Mouse (Mus musculus): ENCODE data around the gene Fam171b. TPM values are rescaled to one million over a fixed set of nuclear protein-coding genes. Genes with fewer than 3 reads are reported as not detected.

Gene Fam171b
- 98.6 and 116 TPM in 2 replicates for total RNA-seq (2014; rRNA removed)
- 91.8 and 97.9 TPM in 2 replicates for polyA plus RNA-seq (2015; fragmentation: Nextera tagmentation; extraction: Ambion mirVana)

- 0 out of 2 replicates have a peak, but pooled peaks cover 5% of the 10 kb centered on the region for H3K4me1 ChIP-seq (ENCODE audit: insufficient read depth, low read length)
- ATAC-seq (ENCODE audit: low FRiP score) (peak; percentile 94), DNase-seq (ENCODE audit: low spot score) (peak; percentile 84)
- no peaks in the 10 kb centered on the region for H3K9me3 ChIP-seq (ENCODE audit: low read length)
- WGBS: under 1% methylated on average over 52 of the region's 63 CpGs
- peak within 1 kb of the TSS; percentile 99 for H3K27ac ChIP-seq (ENCODE audit: low read depth, low read length)
- peak within 1 kb of the TSS; percentile 69 for H3K4me2 ChIP-seq (ENCODE audit: low read depth, low read length, poor library complexity, severe bottlenecking)
- TF ChIP-seq CTCF (IDR thresholded peaks at IDR 0.05): peak; percentile 54
- no peaks in the 10 kb centered on the region for H3K27me3 ChIP-seq (ENCODE audit: insufficient read depth, low read length)
- H3K4me3 ChIP-seq (ENCODE audit: low read depth, low read length): peak within 1 kb of the TSS; percentile 88
- H3K9ac ChIP-seq (replicated peaks; ENCODE audit: low read length, poor library complexity, severe bottlenecking): peak within 1 kb of the TSS; percentile 96
- H3K36me3 ChIP-seq (ENCODE audit: insufficient read depth, low read length): no peaks in the 10 kb centered on the region
Observed at GRCm38 (mm10) chr2:83812483-83813272, at the start of gene Fam171b. TSS of gene Fam171b (plus strand) at chr2:83812636.

- H3K9me3 ChIP-seq (ENCODE audit: low read length): no peaks in the 10 kb centered on the region
- no peak overlapping the region for H3K4me3 ChIP-seq (ENCODE audit: low read depth, low read length)
- no peak overlapping the region for H3K9ac ChIP-seq (replicated peaks; ENCODE audit: low read length, poor library complexity, severe bottlenecking)
- H3K4me1 ChIP-seq (ENCODE audit: insufficient read depth, low read length): no peaks in the 10 kb centered on the region
- DNase-seq (ENCODE audit: low spot score) (no peak), ATAC-seq (ENCODE audit: low FRiP score) (no peak)
- no peaks in the 10 kb centered on the region for H3K27me3 ChIP-seq (ENCODE audit: insufficient read depth, low read length)
- H3K4me2 ChIP-seq (ENCODE audit: low read depth, low read length, poor library complexity, severe bottlenecking): no peak overlapping the region
- WGBS: 78% methylated on average over 6 of the region's 6 CpGs
- TF ChIP-seq CTCF (IDR thresholded peaks at IDR 0.05): no peak
- no peaks in the 10 kb centered on the region for H3K36me3 ChIP-seq (ENCODE audit: insufficient read depth, low read length)
- no peak overlapping the region for H3K27ac ChIP-seq (ENCODE audit: low read depth, low read length)
Observed at GRCm38 (mm10) chr2:83766058-83766457, 46.4 kb upstream of the Fam171b start.

- no peak overlapping the region for H3K27ac ChIP-seq (ENCODE audit: low read depth, low read length)
- no peaks in the 10 kb centered on the region for H3K4me1 ChIP-seq (ENCODE audit: insufficient read depth, low read length)
- H3K4me3 ChIP-seq (ENCODE audit: low read depth, low read length): no peak overlapping the region
- no peak overlapping the region for H3K9ac ChIP-seq (replicated peaks; ENCODE audit: low read length, poor library complexity, severe bottlenecking)
- H3K27me3 ChIP-seq (ENCODE audit: insufficient read depth, low read length): no peaks in the 10 kb centered on the region
- no peak for ATAC-seq (ENCODE audit: low FRiP score)
- DNase-seq (ENCODE audit: low spot score): no peak
- no peak for TF ChIP-seq CTCF (IDR thresholded peaks at IDR 0.05)
- no peak overlapping the region for H3K4me2 ChIP-seq (ENCODE audit: low read depth, low read length, poor library complexity, severe bottlenecking)
- WGBS: 100% methylated on average over 1 of the region's 1 CpGs
- no peaks in the 10 kb centered on the region for H3K9me3 ChIP-seq (ENCODE audit: low read length)
- no peaks in the 10 kb centered on the region for H3K36me3 ChIP-seq (ENCODE audit: insufficient read depth, low read length)
Observed at GRCm38 (mm10) chr2:83766878-83767277, 45.6 kb upstream of the Fam171b start.

GRCm38 (mm10) chr2:83768311-83769047 is 44.0 kb upstream of the Fam171b start:
- DNase-seq (ENCODE audit: low spot score) (no peak), ATAC-seq (ENCODE audit: low FRiP score) (no peak)
- Histone ChIP-seq H3K9me3 (ENCODE audit: low read length) (no peaks in the 10 kb centered on the region), H3K4me3 (ENCODE audit: low read depth, low read length) (no peak overlapping the region), H3K4me2 (ENCODE audit: low read depth, low read length, poor library complexity, severe bottlenecking) (no peak overlapping the region), H3K9ac (replicated peaks; ENCODE audit: low read length, poor library complexity, severe bottlenecking) (no peak overlapping the region), H3K27me3 (ENCODE audit: insufficient read depth, low read length) (no peaks in the 10 kb centered on the region), H3K27ac (ENCODE audit: low read depth, low read length) (no peak overlapping the region), H3K4me1 (ENCODE audit: insufficient read depth, low read length) (no peaks in the 10 kb centered on the region), H3K36me3 (ENCODE audit: insufficient read depth, low read length) (no peaks in the 10 kb centered on the region)
- TF ChIP-seq CTCF (IDR thresholded peaks at IDR 0.05): no peak
- WGBS: 89% methylated on average over 4 of the region's 4 CpGs

- H3K4me2 ChIP-seq (ENCODE audit: low read depth, low read length, poor library complexity, severe bottlenecking): no peak overlapping the region
- no peaks in the 10 kb centered on the region for H3K36me3 ChIP-seq (ENCODE audit: insufficient read depth, low read length)
- ATAC-seq (ENCODE audit: low FRiP score) (no peak), DNase-seq (ENCODE audit: low spot score) (peak; percentile 74)
- no peak overlapping the region for H3K9ac ChIP-seq (replicated peaks; ENCODE audit: low read length, poor library complexity, severe bottlenecking)
- 60% methylated on average over 7 of the region's 7 CpGs for WGBS
- no peaks in the 10 kb centered on the region for H3K4me1 ChIP-seq (ENCODE audit: insufficient read depth, low read length)
- H3K4me3 ChIP-seq (ENCODE audit: low read depth, low read length): no peak overlapping the region
- no peak overlapping the region for H3K27ac ChIP-seq (ENCODE audit: low read depth, low read length)
- H3K27me3 ChIP-seq (ENCODE audit: insufficient read depth, low read length): no peaks in the 10 kb centered on the region
- peak; percentile 81 for TF ChIP-seq CTCF (IDR thresholded peaks at IDR 0.05)
- no peaks in the 10 kb centered on the region for H3K9me3 ChIP-seq (ENCODE audit: low read length)
Observed at GRCm38 (mm10) chr2:83771155-83771812, 41.2 kb upstream of the Fam171b start.

Measured in midbrain, postnatal 0 days (tissue).